Mouse (Mus musculus): ENCODE data around the gene Dync1li1.
"Not testable (repeated sequence)": the region's sequence is repeated elsewhere in the genome, so short reads cannot be mapped to it uniquely, and the experiment has no call there.

The Dync1li1 gene

GRCm38 (mm10) chr9:114673626-114674025, 15.0 kb upstream of the Dync1li1 start:
- DNase-seq (ENCODE audit: low spot score in 2 of 2) = no peak

- DNase-seq (ENCODE audit: low spot score in 2 of 2) = no peak
Measured at GRCm38 (mm10) chr9:114678576-114678975, 10.0 kb upstream of the Dync1li1 start.

- no peak for DNase-seq (ENCODE audit: low spot score in 2 of 2)
Measured at GRCm38 (mm10) chr9:114679944-114680343, 8.6 kb upstream of the Dync1li1 start.

GRCm38 (mm10) chr9:114680531-114680930, 8.1 kb upstream of the Dync1li1 start:
- no peak for DNase-seq (ENCODE audit: low spot score in 2 of 2)

- no peak for DNase-seq (ENCODE audit: low spot score in 2 of 2)
Measured at GRCm38 (mm10) chr9:114682193-114682592, 6.4 kb upstream of the Dync1li1 start.

GRCm38 (mm10) chr9:114686245-114686644, 2.3 kb upstream of the Dync1li1 start:
- DNase-seq (ENCODE audit: low spot score in 2 of 2) = no peak

GRCm38 (mm10) chr9:114687639-114688038, 951 bp upstream of the Dync1li1 start:
- DNase-seq (ENCODE audit: low spot score in 2 of 2) = peak in 1 of 2 experiments; percentile 44

- DNase-seq (ENCODE audit: low spot score in 2 of 2) = peak in 1 of 2 experiments; percentile 54
Measured at GRCm38 (mm10) chr9:114688953-114689407, 390 bp downstream of the Dync1li1 start.

- DNase-seq (ENCODE audit: low spot score in 2 of 2) = no peak
Measured at GRCm38 (mm10) chr9:114690119-114690601, 1.6 kb downstream of the Dync1li1 start.

- no peak for DNase-seq (ENCODE audit: low spot score in 2 of 2)
Measured at GRCm38 (mm10) chr9:114691112-114691511, 2.5 kb downstream of the Dync1li1 start.

- DNase-seq (ENCODE audit: low spot score in 2 of 2) = not testable (repeated sequence)
Measured at GRCm38 (mm10) chr9:114695662-114696061, 7.1 kb downstream of the Dync1li1 start.

GRCm38 (mm10) chr9:114697072-114697471, 8.5 kb downstream of the Dync1li1 start:
- no peak for DNase-seq (ENCODE audit: low spot score in 2 of 2)

- DNase-seq (ENCODE audit: low spot score in 2 of 2) = peak in 1 of 2 experiments; percentile 20
Measured at GRCm38 (mm10) chr9:114697926-114698325, 9.3 kb downstream of the Dync1li1 start.

GRCm38 (mm10) chr9:114699262-114699661, 10.7 kb downstream of the Dync1li1 start:
- no peak for DNase-seq (ENCODE audit: low spot score in 2 of 2)

- no peak for DNase-seq (ENCODE audit: low spot score in 2 of 2)
Measured at GRCm38 (mm10) chr9:114699882-114700665, 11.5 kb downstream of the Dync1li1 start.

GRCm38 (mm10) chr9:114701031-114701430, 12.4 kb downstream of the Dync1li1 start:
- no peak for DNase-seq (ENCODE audit: low spot score in 2 of 2)

GRCm38 (mm10) chr9:114701921-114702320, 13.3 kb downstream of the Dync1li1 start:
- no peak for DNase-seq (ENCODE audit: low spot score in 2 of 2)

- no peak for DNase-seq (ENCODE audit: low spot score in 2 of 2)
Measured at GRCm38 (mm10) chr9:114707805-114708204, 19.2 kb downstream of the Dync1li1 start.

GRCm38 (mm10) chr9:114710345-114710744, 21.8 kb downstream of the Dync1li1 start:
- peak in 1 of 2 experiments; percentile 51 for DNase-seq (ENCODE audit: low spot score in 2 of 2)

- DNase-seq (ENCODE audit: low spot score in 2 of 2) = no peak
Measured at GRCm38 (mm10) chr9:114713481-114713880, 24.9 kb downstream of the Dync1li1 start.

- DNase-seq (ENCODE audit: low spot score in 2 of 2) = no peak
Measured at GRCm38 (mm10) chr9:114716677-114717331, 28.2 kb downstream of the Dync1li1 start.

- DNase-seq (ENCODE audit: low spot score in 2 of 2) = peak in 1 of 2 experiments; percentile 41
Measured at GRCm38 (mm10) chr9:114727315-114727714, 38.7 kb downstream of the Dync1li1 start.

GRCm38 (mm10) chr9:114728432-114728831, 39.8 kb downstream of the Dync1li1 start:
- not testable (repeated sequence) for DNase-seq (ENCODE audit: low spot score in 2 of 2)

Data from right cerebral cortex, adult 2 months (tissue).